Mouse (Mus musculus) hindbrain, embryonic 10.5 days (tissue): Measurements from ENCODE around the gene Sdccag8. TPM values are rescaled to one million over a fixed set of nuclear protein-coding genes. Genes with fewer than 3 reads are reported as not detected.

Experiments
- DNase-seq: peaks from one replicate; pipeline ENCODE4 v3.0.0-alpha.2; 2017; ENCODE audit warnings: low spot score
- H3K27ac ChIP-seq: fragments of 300-500 bp; sonication (generic); 2 replicates; pipeline ENCODE4 v1.5.1; 2016; ENCODE audit warnings: mild to moderate bottlenecking, moderate library complexity
- H3K27me3 ChIP-seq: fragments of 300-500 bp; sonication (generic); 2 replicates; pipeline ENCODE4 v1.6.1; 2016; ENCODE audit warnings: mild to moderate bottlenecking; ENCODE audit not compliant: poor library complexity, insufficient read depth, severe bottlenecking
- H3K36me3 ChIP-seq: fragments of 300-500 bp; sonication (generic); 2 replicates; pipeline ENCODE4 v1.6.1; 2016; ENCODE audit warnings: mild to moderate bottlenecking, moderate library complexity
- H3K4me1 ChIP-seq: fragments of 300-500 bp; sonication (generic); replicated peaks from 2 replicates; pipeline ENCODE4 v1.6.1; 2016; ENCODE audit warnings: mild to moderate bottlenecking
- H3K4me3 ChIP-seq: fragments of 300-500 bp; sonication (generic); 2 replicates; pipeline ENCODE4 v1.5.1; 2016; ENCODE audit warnings: mild to moderate bottlenecking, moderate library complexity
- H3K9me3 ChIP-seq: fragments of 300-500 bp; sonication (generic); 2 replicates; pipeline ENCODE4 v1.6.1; 2016; ENCODE audit warnings: mild to moderate bottlenecking, moderate library complexity
- WGBS: fragments of 180-500 bp; shearing (Covaris S2); methylation state at CpG from one replicate; pipeline ENCODE4 v1.1.7; 2016; 5-methylcytosine and 5-hydroxymethylcytosine counted together
- polyA plus RNA-seq: library from polyadenylated mRNA; unstranded; fragments of >200 nt; fragmentation: Nextera tagmentation; extraction: Ambion mirVana; gene quantifications from 2 replicates; pipeline ENCODE4 v1.2.1, GENCODE M21; 2016

Sdccag8 gene
- polyA plus RNA-seq, 1 experiment from 2014 or later = 25.3 TPM

GRCm38 (mm10) chr1:176861981-176862644 lies 47.7 kb downstream of the Sdccag8 start:
- Histone ChIP-seq H3K4me3 (no peak overlapping the region), H3K9me3 (no peaks in the 10 kb centered on the region), H3K27me3 (no peaks in the 10 kb centered on the region), H3K27ac (no peak overlapping the region), H3K4me1 (no peaks in the 10 kb centered on the region), H3K36me3 (no peaks in the 10 kb centered on the region)
- DNase-seq = peak; percentile 51
- WGBS = 65% methylated on average over 9 of the region's 9 CpGs

- no peak for DNase-seq
- Histone ChIP-seq H3K9me3 (no peaks in the 10 kb centered on the region), H3K27ac (no peak overlapping the region), H3K4me3 (no peak overlapping the region), H3K27me3 (no peaks in the 10 kb centered on the region), H3K4me1 (peaks cover 21% of the 10 kb centered on the region; the same call in 1 of the 2 replicates), H3K36me3 (peaks cover 13% of the 10 kb centered on the region; the same call in 1 of the 2 replicates)
- 88% methylated on average over 11 of the region's 11 CpGs for WGBS
Measured at GRCm38 (mm10) chr1:176870501-176870900, 56.0 kb downstream of the Sdccag8 start.

GRCm38 (mm10) chr1:176871975-176872374 lies 57.5 kb downstream of the Sdccag8 start:
- no peaks in the 10 kb centered on the region for H3K27me3 ChIP-seq
- no peak overlapping the region for H3K27ac ChIP-seq
- peaks cover 13% of the 10 kb centered on the region; the same call in 1 of the 2 replicates for H3K36me3 ChIP-seq
- no peak overlapping the region for H3K4me3 ChIP-seq
- H3K4me1 ChIP-seq = peaks cover 21% of the 10 kb centered on the region; the same call in 1 of the 2 replicates
- no peaks in the 10 kb centered on the region for H3K9me3 ChIP-seq
- no peak for DNase-seq
- WGBS = 49% methylated on average over 3 of the region's 3 CpGs

- 83% methylated on average over 9 of the region's 9 CpGs for WGBS
- H3K4me3 ChIP-seq = no peak overlapping the region
- peaks cover 23% of the 10 kb centered on the region; the same call in 1 of the 2 replicates for H3K4me1 ChIP-seq
- no peak for DNase-seq
- peaks cover 9% of the 10 kb centered on the region; the same call in 1 of the 2 replicates for H3K36me3 ChIP-seq
- no peak overlapping the region for H3K27ac ChIP-seq
- no peaks in the 10 kb centered on the region for H3K9me3 ChIP-seq
- no peaks in the 10 kb centered on the region for H3K27me3 ChIP-seq
Measured at GRCm38 (mm10) chr1:176873463-176873862, 59.0 kb downstream of the Sdccag8 start.

GRCm38 (mm10) chr1:176874155-176874554 lies 59.7 kb downstream of the Sdccag8 start:
- Histone ChIP-seq H3K27me3 (no peaks in the 10 kb centered on the region), H3K9me3 (no peaks in the 10 kb centered on the region), H3K27ac (no peak overlapping the region), H3K36me3 (peaks cover 6% of the 10 kb centered on the region; the same call in 1 of the 2 replicates), H3K4me3 (no peak overlapping the region), H3K4me1 (peaks cover 30% of the 10 kb centered on the region)
- DNase-seq = no peak

- no peaks in the 10 kb centered on the region for H3K9me3 ChIP-seq
- no peaks in the 10 kb centered on the region for H3K36me3 ChIP-seq
- H3K4me1 ChIP-seq = peaks cover 56% of the 10 kb centered on the region
- 43% methylated on average over 3 of the region's 3 CpGs for WGBS
- DNase-seq = no peak
- no peak overlapping the region for H3K4me3 ChIP-seq
- H3K27ac ChIP-seq = no peak overlapping the region
- H3K27me3 ChIP-seq = no peaks in the 10 kb centered on the region
Measured at GRCm38 (mm10) chr1:176877756-176878155, 63.3 kb downstream of the Sdccag8 start.

GRCm38 (mm10) chr1:176879005-176879404 lies 64.5 kb downstream of the Sdccag8 start:
- H3K36me3 ChIP-seq = no peaks in the 10 kb centered on the region
- H3K9me3 ChIP-seq = no peaks in the 10 kb centered on the region
- no peak for DNase-seq
- H3K4me3 ChIP-seq = no peak overlapping the region
- no peaks in the 10 kb centered on the region for H3K27me3 ChIP-seq
- H3K4me1 ChIP-seq = peaks cover 54% of the 10 kb centered on the region
- peak overlapping the region; percentile 90 for H3K27ac ChIP-seq
- 48% methylated on average over 2 of the region's 2 CpGs for WGBS

GRCm38 (mm10) chr1:176879614-176880013 lies 65.2 kb downstream of the Sdccag8 start:
- H3K27ac ChIP-seq = peak overlapping the region; percentile 90
- H3K27me3 ChIP-seq = no peaks in the 10 kb centered on the region
- 26% methylated on average over 6 of the region's 6 CpGs for WGBS
- H3K9me3 ChIP-seq = no peaks in the 10 kb centered on the region
- peak overlapping the region; percentile 23; the same call in 1 of the 2 replicates for H3K4me3 ChIP-seq
- H3K36me3 ChIP-seq = no peaks in the 10 kb centered on the region
- peak; percentile 35 for DNase-seq
- peaks cover 50% of the 10 kb centered on the region for H3K4me1 ChIP-seq

GRCm38 (mm10) chr1:176880101-176880500 lies 65.6 kb downstream of the Sdccag8 start:
- DNase-seq = peak; percentile 63
- Histone ChIP-seq H3K4me1 (peaks cover 52% of the 10 kb centered on the region), H3K27me3 (no peaks in the 10 kb centered on the region), H3K4me3 (no peak overlapping the region; the same call in 1 of the 2 replicates), H3K27ac (peak overlapping the region; percentile 90), H3K9me3 (no peaks in the 10 kb centered on the region), H3K36me3 (no peaks in the 10 kb centered on the region)
- 10% methylated on average over 5 of the region's 5 CpGs for WGBS

GRCm38 (mm10) chr1:176880943-176881342 lies 66.5 kb downstream of the Sdccag8 start:
- no peak overlapping the region for H3K4me3 ChIP-seq
- no peaks in the 10 kb centered on the region for H3K9me3 ChIP-seq
- no peaks in the 10 kb centered on the region for H3K36me3 ChIP-seq
- H3K4me1 ChIP-seq = peaks cover 59% of the 10 kb centered on the region
- peak overlapping the region; percentile 90 for H3K27ac ChIP-seq
- peak; percentile 40 for DNase-seq
- H3K27me3 ChIP-seq = no peaks in the 10 kb centered on the region
- WGBS = 16% methylated on average over 6 of the region's 6 CpGs

GRCm38 (mm10) chr1:176885207-176885933 lies 70.9 kb downstream of the Sdccag8 start:
- Histone ChIP-seq H3K4me3 (no peak overlapping the region), H3K36me3 (no peaks in the 10 kb centered on the region), H3K27me3 (no peaks in the 10 kb centered on the region), H3K27ac (peak overlapping the region; percentile 69), H3K9me3 (no peaks in the 10 kb centered on the region), H3K4me1 (peaks cover 37% of the 10 kb centered on the region)
- DNase-seq = no peak
- 84% methylated on average over 17 of the region's 17 CpGs for WGBS

GRCm38 (mm10) chr1:176886002-176886401 lies 71.5 kb downstream of the Sdccag8 start:
- Histone ChIP-seq H3K27ac (peak overlapping the region; percentile 42; the same call in 1 of the 2 replicates), H3K36me3 (peaks cover 3% of the 10 kb centered on the region; the same call in 1 of the 2 replicates), H3K4me3 (no peak overlapping the region), H3K4me1 (peaks cover 31% of the 10 kb centered on the region), H3K27me3 (no peaks in the 10 kb centered on the region), H3K9me3 (no peaks in the 10 kb centered on the region)
- 86% methylated on average over 5 of the region's 5 CpGs for WGBS
- no peak for DNase-seq

GRCm38 (mm10) chr1:176903741-176904140 lies 89.3 kb downstream of the Sdccag8 start:
- Histone ChIP-seq H3K27me3 (no peaks in the 10 kb centered on the region), H3K27ac (no peak overlapping the region), H3K36me3 (no peaks in the 10 kb centered on the region), H3K4me3 (no peak overlapping the region), H3K9me3 (0 out of 2 replicates have a peak, but pooled peaks cover 3% of the 10 kb centered on the region), H3K4me1 (peaks cover 3% of the 10 kb centered on the region)
- DNase-seq = no peak
- WGBS = 82% methylated on average over 6 of the region's 6 CpGs
